Mouse (Mus musculus) liver, embryonic 15.5 days (tissue): ENCODE measurements around the gene Clec11a. TPM values are rescaled to one million over a fixed set of nuclear protein-coding genes. Genes with fewer than 3 reads are reported as not detected.

Experiments
- ATAC-seq: fragments of 200-750 bp; cut with Nextera tagmentation; 2 replicates; pipeline ENCODE4 v1.8.0; 2017; ENCODE audit warnings: moderate number of reproducible peaks, mild to moderate bottlenecking, moderate library complexity; ENCODE audit not compliant: insufficient read depth
- H3K27ac ChIP-seq: fragments of 300-500 bp; sonication (generic); replicated peaks from 2 replicates; pipeline ENCODE4 v1.5.1; 2015; ENCODE audit warnings: mild to moderate bottlenecking, inconsistent platforms
- H3K27me3 ChIP-seq: fragments of 300-500 bp; sonication (generic); 2 replicates; pipeline ENCODE4 v1.6.1; 2015; ENCODE audit warnings: mild to moderate bottlenecking, inconsistent platforms
- H3K36me3 ChIP-seq: fragments of 300-500 bp; sonication (generic); replicated peaks from 2 replicates; pipeline ENCODE4 v1.6.1; 2015; ENCODE audit warnings: moderate library complexity, mild to moderate bottlenecking, inconsistent platforms
- H3K4me1 ChIP-seq: fragments of 300-500 bp; sonication (generic); replicated peaks from 2 replicates; pipeline ENCODE4 v1.6.1; 2015; ENCODE audit warnings: inconsistent platforms
- H3K4me2 ChIP-seq: fragments of 300-500 bp; sonication (generic); 2 replicates; pipeline ENCODE4 v1.6.1; 2015; ENCODE audit warnings: moderate library complexity, mild to moderate bottlenecking, inconsistent platforms
- H3K4me3 ChIP-seq: fragments of 300-500 bp; sonication (generic); replicated peaks from 2 replicates; pipeline ENCODE4 v1.5.1; 2015; ENCODE audit warnings: mild to moderate bottlenecking, inconsistent platforms
- H3K9ac ChIP-seq: fragments of 300-500 bp; sonication (generic); 2 replicates; pipeline ENCODE4 v1.6.1; 2015; ENCODE audit warnings: moderate library complexity, mild to moderate bottlenecking, inconsistent platforms
- H3K9me3 ChIP-seq: fragments of 300-500 bp; sonication (generic); replicated peaks from 2 replicates; pipeline ENCODE4 v1.6.1; 2016; ENCODE audit warnings: inconsistent platforms
- WGBS: fragments of 180-500 bp; shearing (Covaris S2); methylation state at CpG from one replicate; pipeline ENCODE4 v1.1.7; 2015; ENCODE audit warnings: mixed read lengths; ENCODE audit not compliant: insufficient replicate concordance; 5-methylcytosine and 5-hydroxymethylcytosine counted together
- polyA plus RNA-seq: library from polyadenylated mRNA; unstranded; fragments of >200 nt; fragmentation: Nextera tagmentation; extraction: Ambion mirVana; gene quantifications from 2 replicates; pipeline ENCODE4 v1.2.1, GENCODE M21; 2015

Gene Clec11a
- polyA plus RNA-seq, 1 experiment from 2014 or later: 0.63 TPM

GRCm38 (mm10) chr7:44320886-44321285 is 14.2 kb upstream of the Clec11a start:
- Histone ChIP-seq H3K4me2 (no peak overlapping the region), H3K4me1 (no peaks in the 10 kb centered on the region), H3K36me3 (no peaks in the 10 kb centered on the region), H3K4me3 (no peak overlapping the region), H3K27ac (no peak overlapping the region), H3K9ac (no peak overlapping the region), H3K27me3 (peaks cover 19% of the 10 kb centered on the region), H3K9me3 (no peaks in the 10 kb centered on the region)
- no peak for ATAC-seq
- 38% methylated on average over 8 of the region's 8 CpGs for WGBS

GRCm38 (mm10) chr7:44317913-44318312 is 11.2 kb upstream of the Clec11a start:
- H3K36me3 ChIP-seq: no peaks in the 10 kb centered on the region
- ATAC-seq: no peak
- H3K4me3 ChIP-seq: no peak overlapping the region
- no peak overlapping the region for H3K9ac ChIP-seq
- H3K27me3 ChIP-seq: peaks cover 18% of the 10 kb centered on the region
- WGBS: 20% methylated on average over 4 of the region's 4 CpGs
- no peak overlapping the region for H3K4me2 ChIP-seq
- H3K4me1 ChIP-seq: no peaks in the 10 kb centered on the region
- H3K9me3 ChIP-seq: no peaks in the 10 kb centered on the region
- H3K27ac ChIP-seq: no peak overlapping the region

- Histone ChIP-seq H3K9ac (no peak overlapping the region), H3K9me3 (no peaks in the 10 kb centered on the region), H3K4me1 (peaks cover 10% of the 10 kb centered on the region), H3K4me3 (no peak overlapping the region), H3K36me3 (no peaks in the 10 kb centered on the region), H3K27ac (no peak overlapping the region), H3K27me3 (peaks cover 72% of the 10 kb centered on the region), H3K4me2 (no peak overlapping the region)
- no peak for ATAC-seq
- 46% methylated on average over 16 of the region's 16 CpGs for WGBS
These were observed 5.8 kb upstream of the Clec11a start for GRCm38 (mm10) chr7:44312484-44312883.

GRCm38 (mm10) chr7:44311713-44312304 is 5.1 kb upstream of the Clec11a start:
- no peak overlapping the region for H3K9ac ChIP-seq
- no peak for ATAC-seq
- H3K9me3 ChIP-seq: no peaks in the 10 kb centered on the region
- H3K36me3 ChIP-seq: no peaks in the 10 kb centered on the region
- peaks cover 76% of the 10 kb centered on the region for H3K27me3 ChIP-seq
- no peak overlapping the region for H3K27ac ChIP-seq
- H3K4me2 ChIP-seq: no peak overlapping the region
- H3K4me3 ChIP-seq: no peak overlapping the region
- WGBS: 6% methylated on average over 6 of the region's 6 CpGs
- peaks cover 10% of the 10 kb centered on the region for H3K4me1 ChIP-seq

DNA sequence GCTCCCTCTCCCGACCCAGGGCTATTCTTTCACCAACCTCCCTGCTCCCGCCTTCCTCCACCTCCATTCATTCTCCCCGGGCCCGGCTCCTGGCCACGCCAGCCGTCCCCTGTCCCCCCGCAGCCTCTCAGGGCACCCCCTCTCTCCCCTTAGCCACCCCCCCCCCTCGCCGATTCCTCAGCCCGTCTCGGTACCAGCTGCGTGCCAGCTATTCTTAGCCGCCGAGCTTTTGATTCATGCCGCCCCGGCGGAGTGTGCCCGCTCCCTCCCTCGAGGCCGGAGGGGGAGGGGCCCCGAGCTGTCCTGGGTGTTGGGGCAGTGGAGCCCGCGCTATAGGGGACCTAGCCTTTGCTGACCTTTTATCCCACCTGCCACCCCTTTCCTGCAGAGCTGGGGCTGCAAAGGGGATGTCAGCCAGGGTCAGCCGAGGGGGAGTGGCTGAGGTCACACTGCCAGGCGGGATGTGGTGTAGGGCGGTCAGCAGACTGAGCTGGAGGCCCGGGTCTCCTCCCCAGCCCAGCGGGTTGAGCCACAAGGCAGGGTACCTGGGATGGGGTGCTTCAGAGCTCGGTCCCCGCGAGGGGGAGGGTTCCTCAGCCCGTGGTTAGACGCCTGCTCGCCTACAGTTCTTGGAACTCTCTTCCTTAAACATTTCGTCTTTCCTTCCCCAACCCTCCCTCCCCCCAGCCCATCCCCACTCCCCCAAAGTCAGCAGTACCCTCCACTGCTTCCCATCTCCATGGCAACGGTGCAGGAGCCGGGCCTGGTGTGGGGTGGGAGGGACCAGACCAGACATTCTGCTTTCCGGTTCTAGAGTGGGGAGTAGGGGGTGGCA is 4.4 kb upstream of the Clec11a start:
- Histone ChIP-seq H3K36me3 (no peaks in the 10 kb centered on the region), H3K4me2 (peak overlapping the region; percentile 50), H3K4me1 (peaks cover 10% of the 10 kb centered on the region), H3K4me3 (peak overlapping the region; percentile 10; the same call in 1 of the 2 replicates), H3K9me3 (no peaks in the 10 kb centered on the region), H3K27ac (no peak overlapping the region), H3K27me3 (peaks cover 83% of the 10 kb centered on the region), H3K9ac (no peak overlapping the region)
- WGBS: 1% methylated on average over 38 of the region's 38 CpGs
- ATAC-seq: no peak

DNA sequence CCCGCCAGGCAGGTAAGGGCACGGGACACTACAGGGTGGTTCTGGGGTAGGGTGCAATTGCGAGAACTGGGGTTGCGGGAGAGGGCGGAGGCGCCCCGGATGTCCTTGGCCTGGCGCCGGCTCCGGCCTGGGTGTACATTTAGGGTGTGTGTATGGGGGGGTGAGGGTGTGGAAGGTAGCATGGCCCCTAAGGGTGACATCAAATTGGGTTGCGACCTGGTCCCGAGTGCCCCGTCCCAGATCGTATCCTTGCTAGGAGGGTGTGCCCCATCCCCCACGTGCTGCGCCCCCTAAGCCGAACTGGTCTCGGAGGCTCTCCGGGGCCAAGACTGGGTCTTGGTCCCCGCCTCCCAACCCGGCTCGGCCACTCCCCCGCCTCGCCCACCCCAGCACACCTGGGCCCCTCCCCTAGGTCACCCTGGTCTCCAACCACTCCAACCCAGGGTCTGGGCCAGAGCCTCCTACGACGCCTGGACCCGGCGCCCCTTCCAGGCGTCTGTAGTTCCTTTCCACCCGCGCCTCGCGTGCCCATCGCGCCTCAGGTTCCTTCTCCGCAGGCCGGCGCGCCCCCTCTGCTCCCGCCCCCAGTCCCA is 3.7 kb upstream of the Clec11a start:
- Histone ChIP-seq H3K27me3 (peaks cover 90% of the 10 kb centered on the region), H3K4me1 (peaks cover 17% of the 10 kb centered on the region), H3K4me3 (peak overlapping the region; percentile 10; the same call in 1 of the 2 replicates), H3K9ac (no peak overlapping the region), H3K9me3 (no peaks in the 10 kb centered on the region), H3K4me2 (peak overlapping the region; percentile 50), H3K27ac (no peak overlapping the region), H3K36me3 (no peaks in the 10 kb centered on the region)
- 1% methylated on average over 40 of the region's 40 CpGs for WGBS
- ATAC-seq: no peak

DNA sequence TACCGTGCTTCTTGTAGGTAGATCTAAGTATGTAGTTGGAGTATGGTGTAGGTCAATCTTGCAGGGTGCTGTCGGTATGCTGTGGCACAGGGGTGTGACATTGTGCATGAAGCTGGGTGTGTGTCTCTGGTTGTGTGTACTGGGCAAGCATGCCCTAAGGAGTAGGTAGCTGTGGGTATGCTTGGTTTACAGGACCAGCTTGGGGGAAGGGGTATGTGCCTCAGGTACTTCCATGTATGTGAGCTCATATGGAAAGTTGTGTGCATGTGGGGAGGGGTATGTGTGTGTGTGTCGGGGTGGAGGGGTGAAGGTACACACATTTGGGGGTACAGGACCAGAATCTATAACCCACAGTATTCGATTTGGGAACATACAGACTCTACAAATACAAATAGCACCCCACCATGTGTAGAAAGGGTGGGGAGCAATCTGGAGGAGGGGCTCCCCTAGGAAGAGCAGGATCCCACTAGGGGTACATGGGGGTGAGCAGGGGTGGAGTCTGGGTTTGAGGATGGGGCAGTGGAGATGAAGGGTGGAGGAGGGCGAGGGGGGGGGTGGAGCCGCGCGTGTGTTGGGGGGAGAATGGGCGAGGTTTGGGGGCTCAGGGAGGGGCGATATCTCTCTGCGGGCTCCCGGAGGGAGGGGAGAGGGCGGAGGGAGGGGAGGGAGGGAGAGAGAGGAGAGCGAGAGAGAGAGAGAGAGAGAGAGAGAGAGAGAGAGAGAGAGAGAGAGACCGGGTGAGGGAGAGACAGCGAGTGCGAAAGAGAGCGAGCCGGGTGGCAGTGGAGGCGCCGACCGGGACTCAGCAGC is 3.0 kb upstream of the Clec11a start, which contains the start of gene Shank1:
TSS of gene Shank1 (plus strand) at position 779 of the 810 bp plus-strand sequence.
- 18% methylated on average over 12 of the region's 22 CpGs for WGBS
- H3K4me2 ChIP-seq: peak within 1 kb of the TSS; percentile 50
- no peaks in the 10 kb centered on the region for H3K36me3 ChIP-seq
- H3K4me1 ChIP-seq: peaks cover 24% of the 10 kb centered on the region
- peaks cover 90% of the 10 kb centered on the region for H3K27me3 ChIP-seq
- H3K9ac ChIP-seq: no peak within 1 kb of the TSS
- ATAC-seq: no peak
- no peaks in the 10 kb centered on the region for H3K9me3 ChIP-seq
- peak within 1 kb of the TSS; percentile 10; the same call in 1 of the 2 replicates for H3K4me3 ChIP-seq
- no peak within 1 kb of the TSS for H3K27ac ChIP-seq

- H3K4me1 ChIP-seq: peaks cover 35% of the 10 kb centered on the region
- no peak overlapping the region for H3K9ac ChIP-seq
- no peak for ATAC-seq
- 24% methylated on average over 9 of the region's 9 CpGs for WGBS
- no peaks in the 10 kb centered on the region for H3K9me3 ChIP-seq
- H3K4me2 ChIP-seq: no peak overlapping the region
- peaks cover 70% of the 10 kb centered on the region for H3K27me3 ChIP-seq
- no peak overlapping the region for H3K27ac ChIP-seq
- no peak overlapping the region for H3K4me3 ChIP-seq
- no peaks in the 10 kb centered on the region for H3K36me3 ChIP-seq
These were observed 739 bp upstream of the Clec11a start for GRCm38 (mm10) chr7:44307261-44308020.

DNA sequence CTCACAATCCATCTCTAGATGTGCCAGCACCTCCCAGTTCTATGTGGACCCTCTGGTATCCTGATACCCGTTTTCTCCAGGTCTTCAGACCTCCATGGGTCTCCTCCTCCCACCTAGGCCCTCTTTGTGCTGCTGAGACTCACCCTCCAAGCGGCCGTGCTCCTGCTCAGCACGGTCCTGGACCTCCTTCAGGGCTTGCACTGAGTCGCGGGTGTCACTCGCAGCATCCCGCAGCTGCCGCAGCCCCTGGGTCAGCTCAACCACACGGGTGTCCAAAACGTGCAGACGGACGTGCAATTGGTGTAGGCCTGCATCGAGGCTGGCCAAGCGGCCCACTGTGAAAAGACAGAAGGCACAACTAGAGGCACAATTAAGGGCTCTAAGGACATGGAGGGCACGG is 1.0 kb downstream of the Clec11a start:
- H3K4me2 ChIP-seq: peak overlapping the region; percentile 89
- no peak overlapping the region for H3K9ac ChIP-seq
- no peak overlapping the region for H3K27ac ChIP-seq
- H3K4me3 ChIP-seq: peak overlapping the region; percentile 64
- H3K4me1 ChIP-seq: peaks cover 30% of the 10 kb centered on the region
- peaks cover 56% of the 10 kb centered on the region for H3K27me3 ChIP-seq
- no peak for ATAC-seq
- WGBS: 13% methylated on average over 16 of the region's 16 CpGs
- H3K36me3 ChIP-seq: no peaks in the 10 kb centered on the region
- no peaks in the 10 kb centered on the region for H3K9me3 ChIP-seq
